Mouse (Mus musculus): ENCODE data around the gene Gfi1b. TPM values are rescaled to one million over a fixed set of nuclear protein-coding genes. Genes with fewer than 3 reads are reported as not detected.

The Gfi1b gene
- total RNA-seq, 2 experiments from 2014 or later: not detected

- no peak for DNase-seq (ENCODE audit: low spot score)
Measured at GRCm38 (mm10) chr2:28622521-28623124, 841 bp upstream of the Gfi1b start.

- no peak for DNase-seq (ENCODE audit: low spot score)
Measured at GRCm38 (mm10) chr2:28621111-28621510, 671 bp downstream of the Gfi1b start.

- no peak for DNase-seq (ENCODE audit: low spot score)
Measured at GRCm38 (mm10) chr2:28620522-28620921, 1.3 kb downstream of the Gfi1b start.

- DNase-seq (ENCODE audit: low spot score): no peak
Measured at GRCm38 (mm10) chr2:28619369-28619768, 2.4 kb downstream of the Gfi1b start.

- no peak for DNase-seq (ENCODE audit: low spot score)
Measured at GRCm38 (mm10) chr2:28618777-28619336, 2.9 kb downstream of the Gfi1b start.

- no peak for DNase-seq (ENCODE audit: low spot score)
Measured at GRCm38 (mm10) chr2:28617498-28618486, 4.0 kb downstream of the Gfi1b start.

- DNase-seq (ENCODE audit: low spot score): no peak
Measured at GRCm38 (mm10) chr2:28616874-28617273, 4.9 kb downstream of the Gfi1b start.

GRCm38 (mm10) chr2:28616358-28616757 is 5.4 kb downstream of the Gfi1b start:
- DNase-seq (ENCODE audit: low spot score): no peak

GRCm38 (mm10) chr2:28613599-28613998 is 8.2 kb downstream of the Gfi1b start:
- no peak for DNase-seq (ENCODE audit: low spot score)

GRCm38 (mm10) chr2:28612436-28613063 is 9.2 kb downstream of the Gfi1b start:
- DNase-seq (ENCODE audit: low spot score): no peak

GRCm38 (mm10) chr2:28611407-28611787 is 10.4 kb downstream of the Gfi1b start:
- no peak for DNase-seq (ENCODE audit: low spot score)

GRCm38 (mm10) chr2:28610716-28611406 is 10.9 kb downstream of the Gfi1b start:
- DNase-seq (ENCODE audit: low spot score): no peak

- no peak for DNase-seq (ENCODE audit: low spot score)
Measured at GRCm38 (mm10) chr2:28609851-28610250, 11.9 kb downstream of the Gfi1b start.

GRCm38 (mm10) chr2:28607341-28608165 is 14.2 kb downstream of the Gfi1b start:
- no peak for DNase-seq (ENCODE audit: low spot score)

- no peak for DNase-seq (ENCODE audit: low spot score)
Measured at GRCm38 (mm10) chr2:28606601-28607340, 15.0 kb downstream of the Gfi1b start.

- DNase-seq (ENCODE audit: low spot score): no peak
Measured at GRCm38 (mm10) chr2:28605789-28606541, 15.8 kb downstream of the Gfi1b start.

- DNase-seq (ENCODE audit: low spot score): no peak
Measured at GRCm38 (mm10) chr2:28603542-28603941, 18.2 kb downstream of the Gfi1b start.

GRCm38 (mm10) chr2:28601720-28602590 is 19.8 kb downstream of the Gfi1b start:
- no peak for DNase-seq (ENCODE audit: low spot score)
